Mouse (Mus musculus): Measurements from ENCODE around the gene Kctd3.
"Not testable (repeated sequence)": the region's sequence is repeated elsewhere in the genome, so short reads cannot be mapped to it uniquely, and the experiment has no call there.

Kctd3 gene

DNA sequence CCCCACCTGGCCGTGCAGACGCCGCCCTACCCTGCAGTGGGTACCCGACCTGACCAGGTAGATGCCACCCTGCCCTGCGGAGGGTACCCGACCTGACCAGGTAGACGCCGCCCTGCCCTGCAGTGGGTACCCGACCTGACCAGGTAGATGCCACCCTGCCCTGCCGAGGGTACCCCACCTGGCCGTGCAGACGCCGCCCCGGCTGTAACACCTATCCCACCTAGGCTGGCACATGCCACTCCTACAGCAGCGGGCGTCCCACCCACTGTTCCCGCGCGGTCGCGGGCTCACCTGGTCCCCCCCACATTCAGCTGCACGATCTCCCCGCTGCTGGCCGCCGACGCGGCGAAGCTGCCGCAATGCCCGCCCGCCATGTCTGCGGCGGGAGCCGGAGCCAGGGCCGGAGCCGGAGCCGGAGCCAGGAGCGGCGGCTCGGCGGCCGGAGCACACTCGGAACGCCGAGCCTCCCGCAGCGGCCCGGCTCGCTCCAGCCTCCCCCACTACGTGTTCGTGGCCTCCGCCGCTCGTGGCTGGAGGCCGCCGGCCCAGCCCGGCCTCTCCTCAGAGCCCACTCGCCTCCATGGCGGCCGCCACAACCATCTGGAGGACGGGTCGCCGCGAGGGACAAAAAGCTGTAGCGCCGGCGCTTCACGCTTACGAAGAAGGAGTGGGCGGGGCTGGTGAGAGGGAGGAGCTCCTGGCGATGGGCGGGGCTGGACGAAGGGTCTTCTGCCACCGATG, at the start of gene Kctd3:
TSS of gene Kctd3 (minus strand) at position 603 of the 741 bp plus-strand sequence.
- peak; percentile 94 for DNase-seq (ENCODE audit: low spot score)

DNA sequence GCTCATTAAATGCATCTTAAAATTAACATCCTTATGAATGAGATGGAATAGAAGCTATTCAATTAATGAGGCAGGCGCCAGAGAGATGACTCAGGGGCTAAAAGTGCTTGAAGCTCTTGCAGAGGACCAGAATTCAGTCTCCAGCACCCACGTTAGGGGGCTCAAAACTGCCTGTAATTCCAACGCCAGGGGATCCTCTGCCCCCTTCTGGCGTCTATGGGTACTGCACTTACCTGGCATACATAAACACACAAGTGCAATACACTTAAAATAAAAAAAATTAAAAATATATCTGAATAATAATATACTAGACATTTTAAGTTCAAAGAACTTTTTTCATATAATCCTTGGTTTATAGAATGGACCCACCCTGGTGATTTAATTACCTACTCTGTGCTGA, 49.8 kb upstream of the Kctd3 start:
- no peak for DNase-seq (ENCODE audit: low spot score)

DNA sequence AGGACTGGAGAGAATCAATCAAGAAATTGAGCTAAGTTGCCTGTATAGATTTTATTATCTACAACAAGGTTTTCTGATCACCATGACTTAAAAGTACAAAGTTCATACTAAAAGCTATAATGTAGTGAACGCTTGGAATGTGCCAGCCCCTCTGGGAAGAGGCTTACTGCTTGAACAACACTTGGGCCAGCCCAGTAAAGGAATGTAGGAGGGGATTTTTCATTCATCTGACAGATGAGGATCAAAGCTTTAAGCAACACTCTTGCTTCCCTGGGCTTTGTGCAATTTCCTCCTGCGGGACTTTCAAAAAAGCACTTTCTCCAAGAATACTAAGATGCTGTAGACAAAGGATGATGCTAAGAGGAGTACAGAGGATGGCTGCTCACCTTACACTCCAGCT, 48.3 kb upstream of the Kctd3 start:
- DNase-seq (ENCODE audit: low spot score), result no peak

DNA sequence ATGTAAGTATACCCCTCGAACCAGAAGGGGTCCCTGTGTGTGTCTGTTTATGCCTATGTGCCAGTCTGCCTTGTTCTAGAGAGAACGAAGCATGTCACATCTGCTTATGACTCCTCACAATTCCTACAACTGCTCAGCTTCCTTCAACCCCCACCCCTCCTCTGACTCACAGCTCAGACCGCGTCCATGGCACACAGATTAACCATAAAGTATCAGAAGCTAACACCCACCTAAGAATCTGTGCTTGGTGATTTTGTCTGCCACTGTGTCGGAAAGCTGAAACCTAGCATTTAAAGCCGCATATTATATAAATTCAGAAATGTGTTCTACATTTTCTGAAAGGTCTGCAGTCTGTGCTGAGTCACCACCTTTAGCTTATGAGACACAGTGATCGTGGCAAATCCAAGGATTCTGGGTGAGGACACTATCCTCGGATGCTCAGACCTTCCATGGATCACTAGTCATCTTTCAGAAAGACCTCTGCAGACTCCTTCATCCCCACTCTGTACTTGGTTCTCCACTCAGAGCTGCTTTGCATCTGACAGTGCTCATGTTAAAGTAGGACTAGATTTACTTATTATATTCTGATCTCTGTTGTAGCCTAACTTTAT, 47.4 kb upstream of the Kctd3 start:
- no peak for DNase-seq (ENCODE audit: low spot score)

DNA sequence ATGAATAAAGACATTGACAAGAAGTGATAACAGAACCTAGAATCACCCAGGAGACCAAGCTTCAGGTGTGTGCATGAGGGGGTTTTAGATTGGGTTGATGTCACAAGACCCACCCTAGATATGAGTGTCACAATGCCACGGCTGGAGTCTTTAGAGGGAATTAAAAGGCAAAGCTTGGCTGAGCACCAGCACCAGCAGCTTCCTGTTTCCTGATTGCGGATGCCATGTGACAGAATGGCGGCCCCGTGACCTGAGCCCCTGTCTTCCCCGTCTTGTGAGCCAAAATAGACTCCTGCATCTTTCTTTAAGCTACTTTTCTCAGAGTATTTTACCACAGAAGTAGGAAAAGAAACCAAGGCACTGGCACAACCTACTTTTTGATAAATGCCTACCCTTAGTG, 46.5 kb upstream of the Kctd3 start:
- no peak for DNase-seq (ENCODE audit: low spot score)

DNA sequence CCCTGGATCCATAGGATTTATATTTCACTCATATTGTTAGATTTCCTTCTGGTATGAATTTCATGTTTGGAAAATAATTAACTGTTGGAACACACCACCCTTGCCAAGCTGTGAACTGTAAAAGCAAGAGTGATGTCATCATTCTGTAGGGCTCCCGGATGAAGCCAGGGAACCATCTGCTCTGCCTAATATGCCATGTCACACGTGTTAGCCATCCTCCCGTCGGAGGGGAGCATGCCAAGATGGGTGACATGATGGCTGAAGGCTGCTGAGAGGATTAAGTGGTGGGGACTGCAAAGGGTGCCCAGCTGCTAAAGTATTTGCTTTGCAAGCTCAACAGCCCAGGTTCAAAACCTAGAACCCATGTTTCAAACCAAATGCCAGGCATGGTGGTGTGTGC, 44.5 kb upstream of the Kctd3 start:
- DNase-seq (ENCODE audit: low spot score), result no peak

DNA sequence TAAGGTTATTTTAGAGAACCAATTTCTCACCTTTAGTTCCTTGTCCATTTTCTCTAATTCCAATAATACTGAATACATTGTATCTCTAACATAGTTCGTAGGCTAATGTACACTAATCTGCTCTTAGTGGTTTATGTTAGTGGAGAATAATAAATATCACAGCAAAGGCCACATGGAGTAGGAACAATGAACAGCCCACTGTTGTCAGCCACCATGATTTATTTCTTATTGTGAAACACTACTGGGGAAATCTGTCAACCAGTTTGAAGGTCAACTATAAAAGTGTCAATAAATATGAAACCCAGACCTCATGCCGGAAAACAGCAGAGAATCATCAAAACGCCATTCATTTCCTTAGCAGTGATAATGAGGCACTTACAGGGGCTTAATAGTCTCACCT, 42.5 kb upstream of the Kctd3 start:
- DNase-seq (ENCODE audit: low spot score), result no peak

DNA sequence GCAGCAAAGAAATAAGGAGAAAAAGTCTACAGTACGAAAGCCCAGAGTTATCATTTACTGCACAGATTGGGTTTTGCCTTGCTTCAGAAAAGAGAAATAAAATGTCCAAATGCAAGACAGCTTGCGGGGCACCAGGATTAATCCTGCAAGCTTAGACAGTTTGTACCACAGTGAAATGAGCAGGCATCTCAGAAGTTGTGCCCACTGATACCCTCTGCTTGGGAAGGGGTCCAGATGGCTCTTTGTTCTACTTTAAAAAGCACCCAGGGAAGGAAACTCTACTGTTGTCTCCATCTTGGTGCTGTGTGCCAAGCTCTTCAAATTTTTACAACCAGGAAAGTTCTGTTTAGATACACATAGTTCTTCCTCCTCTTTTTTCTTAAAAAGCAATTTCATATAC, 40.7 kb upstream of the Kctd3 start:
- no peak for DNase-seq (ENCODE audit: low spot score)

DNA sequence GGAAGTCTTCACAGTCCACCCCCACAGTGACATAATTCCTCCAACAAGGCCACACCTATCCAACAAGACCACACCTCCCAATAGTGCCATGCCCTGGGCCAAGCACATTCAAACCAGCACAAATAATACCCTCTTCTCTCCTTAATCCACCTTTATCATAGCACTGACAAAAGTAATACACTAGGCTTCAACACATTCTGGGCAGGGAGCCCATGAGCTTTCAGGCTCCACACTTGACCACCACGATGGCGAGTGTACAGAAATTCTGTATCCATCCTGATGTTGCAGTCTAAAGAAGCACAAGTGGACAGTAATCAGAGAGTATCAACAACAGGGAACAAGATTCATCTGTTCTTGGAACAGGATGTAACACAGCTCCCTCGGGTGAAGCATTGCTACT, 40.3 kb upstream of the Kctd3 start:
- DNase-seq (ENCODE audit: low spot score), result no peak

DNA sequence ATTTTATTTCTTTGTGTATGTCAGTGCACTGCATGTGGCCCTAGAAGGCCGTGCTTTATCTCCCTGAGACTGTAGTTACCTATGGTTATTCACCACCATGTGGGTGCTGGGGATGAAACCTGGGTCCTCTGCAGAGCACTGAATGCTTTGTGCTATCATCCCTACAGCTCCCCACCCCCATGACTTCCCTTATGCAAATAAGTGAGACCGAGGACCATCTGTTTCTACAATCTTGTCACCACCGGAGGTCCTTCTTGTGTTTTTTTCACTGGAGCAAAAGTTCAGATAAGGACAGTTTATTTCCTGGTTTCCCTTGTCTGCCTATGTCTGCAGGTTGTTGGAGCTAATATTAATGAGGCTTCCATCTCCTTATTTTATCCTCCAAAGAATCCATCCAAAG, 39.2 kb upstream of the Kctd3 start:
- no peak for DNase-seq (ENCODE audit: low spot score)

DNA sequence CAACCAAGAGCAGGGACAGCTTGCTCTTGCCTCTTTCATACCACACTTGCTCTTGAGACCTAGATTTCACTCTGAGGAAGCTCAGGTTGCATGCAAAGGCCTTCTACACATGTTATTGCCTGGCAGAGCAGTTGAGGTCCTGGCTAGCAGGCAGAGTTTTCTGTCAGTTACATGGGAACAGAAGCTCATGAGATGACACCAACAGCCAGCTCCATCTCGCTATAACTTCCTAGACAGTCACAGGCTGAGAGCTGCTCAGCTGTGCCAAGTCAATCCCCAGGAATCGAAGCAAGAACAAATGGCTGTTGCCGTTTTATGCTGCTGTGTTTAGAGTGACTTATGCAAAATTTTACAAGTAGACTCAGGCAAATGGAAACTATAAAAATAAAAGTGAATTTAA, 38.7 kb upstream of the Kctd3 start:
- DNase-seq (ENCODE audit: low spot score), result no peak

DNA sequence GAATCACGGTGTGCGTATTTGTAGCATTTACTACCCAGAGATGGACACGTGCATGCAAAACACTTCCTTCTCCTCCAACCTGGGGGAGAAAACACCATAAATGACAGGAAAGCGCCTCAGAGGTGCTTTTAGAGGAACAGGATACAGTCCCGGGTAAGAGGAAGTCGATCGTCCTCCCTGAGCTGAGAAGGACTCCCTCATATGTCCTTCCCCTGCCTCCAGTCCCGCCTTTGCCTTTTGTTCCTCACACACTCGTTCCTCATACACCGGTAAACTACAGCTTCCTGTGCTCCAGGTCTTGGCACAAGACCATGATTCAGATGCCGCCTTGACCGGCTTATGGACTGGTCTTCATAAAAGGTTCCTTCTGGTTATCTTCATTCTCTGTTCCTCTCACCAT, 33.6 kb upstream of the Kctd3 start:
- DNase-seq (ENCODE audit: low spot score), result no peak

DNA sequence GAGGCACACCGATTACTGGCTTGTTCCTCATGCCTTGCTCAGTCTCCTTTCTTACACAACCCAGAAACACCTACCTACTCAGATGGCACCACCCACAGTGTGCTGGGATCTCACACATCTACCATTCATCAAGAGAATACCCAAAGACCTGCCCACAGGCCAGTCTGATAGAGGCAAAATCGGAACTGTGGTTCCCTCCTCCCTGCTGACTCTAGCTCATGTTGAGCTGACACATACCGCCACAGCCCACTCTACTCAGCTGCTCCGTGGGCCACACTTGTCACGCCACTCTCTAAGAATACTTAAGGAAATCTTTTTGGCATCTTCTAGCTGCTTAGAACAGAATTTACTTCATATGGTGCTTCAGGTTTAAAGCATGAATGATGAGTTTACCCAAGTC, 31.7 kb upstream of the Kctd3 start:
- no peak for DNase-seq (ENCODE audit: low spot score)

DNA sequence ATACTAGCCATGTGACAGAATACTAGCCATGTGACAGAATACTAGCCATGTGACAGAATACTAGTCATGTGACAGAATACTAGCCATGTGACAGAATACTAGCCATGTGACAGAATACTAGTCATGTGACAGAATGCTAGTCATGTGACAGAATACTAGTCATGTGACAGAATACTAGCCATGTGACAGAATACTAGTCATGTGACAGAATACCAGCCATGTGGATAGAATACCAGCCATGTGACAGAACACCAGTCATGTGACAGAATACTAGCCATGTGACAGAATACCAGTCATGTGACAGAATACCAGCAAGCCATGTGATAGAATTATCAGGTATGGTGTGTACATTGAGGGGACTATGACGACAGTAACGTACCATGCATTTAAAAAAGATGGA, 25.2 kb upstream of the Kctd3 start:
- DNase-seq (ENCODE audit: low spot score), result not testable (repeated sequence)

DNA sequence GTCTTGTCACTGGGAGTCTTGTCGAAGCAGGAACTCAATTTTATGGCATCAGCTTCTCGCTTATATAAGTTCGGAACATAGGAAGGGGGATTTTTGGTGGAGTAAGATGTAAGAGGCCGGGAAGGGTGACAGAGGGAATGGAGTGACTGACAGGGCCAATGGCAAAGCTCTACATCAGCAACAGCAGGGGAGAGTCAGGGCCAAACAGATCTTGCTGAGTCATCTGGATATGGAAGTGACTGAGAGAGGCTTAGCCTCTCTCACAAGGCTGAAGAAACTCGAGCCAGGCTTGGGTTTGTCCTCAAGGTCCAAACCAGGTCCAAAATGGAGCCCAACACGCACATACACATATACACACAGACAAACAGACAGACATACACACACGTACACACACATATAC, 23.3 kb upstream of the Kctd3 start:
- no peak for DNase-seq (ENCODE audit: low spot score)

DNA sequence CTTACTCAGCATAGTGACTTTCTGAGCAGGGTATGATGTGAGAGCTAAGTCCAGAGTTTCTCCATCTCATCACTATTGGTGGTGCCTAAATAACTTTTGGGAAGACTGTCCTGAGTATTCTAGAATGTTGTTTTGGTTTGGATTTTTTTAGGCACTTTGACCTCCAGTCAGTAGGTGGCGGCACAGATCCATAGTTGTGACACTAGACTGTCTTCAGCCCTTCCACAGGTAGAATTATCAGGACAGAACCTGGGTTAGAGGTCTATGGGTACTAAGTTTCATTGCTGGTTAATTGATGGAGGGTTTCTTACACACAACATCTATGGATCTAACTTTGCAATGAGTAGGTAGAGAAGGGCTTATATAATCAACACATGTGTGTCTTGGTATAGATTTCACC, 20.6 kb upstream of the Kctd3 start:
- DNase-seq (ENCODE audit: low spot score), result no peak

DNA sequence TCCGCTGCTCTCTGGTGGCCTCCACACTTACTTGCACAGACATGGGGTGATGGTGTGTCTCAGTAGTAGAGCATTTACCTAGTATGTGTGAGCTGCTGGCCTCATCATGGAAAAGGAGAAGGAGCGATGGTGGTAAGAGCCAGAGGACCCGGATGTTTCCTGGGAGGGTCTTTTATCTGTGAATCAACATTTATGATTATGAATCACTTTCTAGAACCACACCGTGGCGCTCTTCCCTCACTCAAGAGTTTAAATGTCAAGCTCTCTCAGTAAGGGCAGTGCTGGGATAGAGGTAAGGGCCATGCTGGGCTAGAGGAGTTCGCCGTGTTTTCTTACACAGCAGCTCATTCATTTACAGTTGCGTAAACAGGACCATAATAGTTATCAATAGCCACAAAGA, 19.2 kb upstream of the Kctd3 start:
- no peak for DNase-seq (ENCODE audit: low spot score)

DNA sequence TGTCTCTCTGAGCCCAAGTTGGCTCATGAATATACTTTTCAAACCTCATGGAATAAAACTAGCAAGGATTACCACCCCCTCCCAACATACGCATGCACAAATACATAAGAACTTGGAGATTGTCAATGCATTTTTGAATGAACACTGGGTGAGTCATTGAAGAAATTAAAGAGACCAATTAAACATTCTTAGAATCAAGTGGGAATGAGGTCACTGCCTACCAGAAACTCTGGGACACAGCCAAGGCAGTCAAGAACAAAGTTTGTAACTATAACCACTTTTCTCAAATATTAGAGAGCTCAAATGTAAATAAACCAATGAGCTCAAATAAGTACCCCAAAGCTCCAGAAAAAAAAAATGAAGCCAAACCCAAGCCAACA, 16.1 kb upstream of the Kctd3 start:
- DNase-seq (ENCODE audit: low spot score), result no peak

DNA sequence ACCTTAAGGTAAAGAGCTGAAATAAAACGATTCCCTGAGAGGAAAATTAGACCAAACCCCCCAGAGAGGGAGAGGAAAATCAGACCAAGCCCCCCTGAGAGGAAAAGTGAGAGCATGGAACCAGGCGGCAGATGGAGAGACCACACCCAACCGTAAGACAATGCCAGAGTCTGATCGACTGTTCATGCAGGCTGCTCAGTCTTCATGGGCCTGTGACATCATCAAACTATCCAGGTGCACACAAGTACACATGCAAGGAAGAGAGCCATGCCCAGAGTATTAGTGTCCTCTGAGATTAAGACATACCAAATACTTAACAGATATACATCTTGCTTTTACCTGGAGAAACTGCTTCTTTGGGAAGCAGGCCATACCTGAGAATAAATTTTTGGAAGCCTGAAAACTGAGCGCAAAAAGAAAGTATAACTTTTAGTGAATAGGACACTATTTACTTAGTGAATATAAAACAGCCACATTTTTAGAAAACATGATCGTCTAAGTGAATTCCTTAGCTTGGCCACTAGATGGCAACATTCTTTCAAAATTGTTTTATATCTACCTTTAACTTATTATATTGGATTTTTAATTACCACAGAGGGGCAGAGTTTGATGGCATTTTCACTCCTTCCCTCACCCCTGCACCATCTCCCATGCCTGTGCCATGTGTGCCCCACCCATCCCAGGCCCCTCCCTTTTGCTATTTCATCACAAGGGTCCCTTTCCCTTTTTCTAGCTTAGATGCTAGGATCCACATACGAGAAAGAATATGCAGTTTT, 15.5 kb upstream of the Kctd3 start:
- no peak for DNase-seq (ENCODE audit: low spot score)

DNA sequence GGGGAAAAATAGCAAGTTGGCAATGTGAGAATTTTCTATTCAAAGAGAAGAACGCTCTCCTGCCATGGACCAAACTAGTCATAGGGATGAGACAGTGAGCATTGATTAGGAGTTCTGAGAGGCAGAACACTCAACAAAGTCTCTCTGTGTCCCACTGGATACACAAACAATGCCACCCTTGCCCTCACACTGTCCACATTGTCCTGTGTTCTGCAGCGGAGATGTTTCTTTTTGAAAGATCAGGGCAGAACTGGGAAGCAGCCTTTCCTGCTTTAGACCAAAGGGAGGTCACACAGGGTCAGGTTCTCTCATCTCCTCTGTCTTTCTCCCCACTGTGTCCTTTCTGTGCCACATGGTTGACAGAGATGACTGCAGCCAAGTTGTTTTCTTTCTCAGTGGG, 7.7 kb upstream of the Kctd3 start:
- DNase-seq (ENCODE audit: low spot score), result no peak

DNA sequence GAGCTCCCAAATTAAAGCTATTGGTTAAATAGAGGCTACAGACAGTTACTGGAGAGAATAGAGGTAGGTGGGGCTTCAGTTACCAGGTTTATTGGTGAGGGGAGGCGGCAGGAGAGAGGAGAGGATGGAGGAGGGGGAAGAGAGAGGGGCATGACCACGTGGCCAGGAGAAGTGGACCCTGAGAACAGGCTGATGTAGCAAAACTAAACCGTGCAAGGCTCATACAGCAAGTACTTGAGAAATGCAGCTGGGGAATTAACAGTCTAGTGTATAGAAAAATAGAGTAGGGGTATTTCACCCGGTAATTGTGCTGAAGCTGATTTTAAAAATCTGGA, 5.9 kb upstream of the Kctd3 start:
- DNase-seq (ENCODE audit: low spot score), result no peak

DNA sequence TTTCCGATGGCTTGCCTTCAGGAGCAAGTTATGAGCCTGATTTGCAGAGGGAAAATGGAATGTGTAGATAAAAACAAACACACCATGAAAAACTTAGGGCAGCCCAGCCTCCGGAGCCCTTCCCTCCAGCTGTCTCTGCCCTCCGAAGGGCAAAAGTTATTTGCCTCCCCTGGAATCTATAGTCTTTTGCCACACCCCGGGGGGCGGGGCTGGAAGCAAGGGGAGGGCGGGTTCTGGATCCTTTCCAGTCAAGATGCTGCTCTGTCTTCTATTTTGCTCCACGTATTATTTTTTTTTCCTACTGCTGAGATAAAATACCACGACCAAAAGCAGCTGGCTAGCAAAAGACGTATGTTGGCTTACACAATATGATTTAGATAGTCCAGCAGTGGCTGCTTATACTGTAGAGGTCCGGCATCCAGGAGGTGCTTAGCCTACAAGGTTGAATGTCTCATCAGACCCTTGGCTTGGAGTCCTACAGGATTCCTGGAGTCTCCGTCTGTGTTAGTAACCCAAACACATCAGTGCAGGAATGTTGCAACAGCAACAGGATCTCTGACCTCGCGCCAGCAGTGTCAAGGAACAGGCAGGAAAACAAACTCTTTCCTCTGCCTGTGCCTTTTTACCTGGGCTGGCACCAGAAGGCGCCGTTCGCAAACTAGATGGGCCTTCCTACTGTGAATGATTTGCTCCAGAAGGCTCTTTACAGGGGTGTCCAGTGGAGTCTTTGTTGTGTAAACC, 5.4 kb upstream of the Kctd3 start:
- peak; percentile 80 for DNase-seq (ENCODE audit: low spot score)

DNA sequence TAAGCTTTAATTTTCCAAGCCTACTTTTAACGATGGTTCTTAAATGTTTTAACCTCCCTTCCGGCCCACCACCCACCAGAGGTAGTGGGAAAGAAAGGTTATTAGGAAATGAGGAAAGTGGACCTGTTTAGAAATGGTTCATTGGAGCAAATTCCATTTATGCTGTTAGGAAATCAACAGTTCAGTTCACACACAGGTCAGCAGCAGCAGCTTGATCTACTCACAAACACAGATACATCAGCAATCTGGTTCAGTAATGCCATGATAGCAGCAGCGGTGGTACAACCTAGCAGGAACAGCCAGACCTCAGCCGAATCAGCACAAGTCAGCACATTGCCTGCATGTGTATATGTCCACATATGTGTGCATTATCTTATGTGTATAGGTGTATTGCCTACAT, 3.0 kb upstream of the Kctd3 start:
- DNase-seq (ENCODE audit: low spot score), result no peak
